Mouse (Mus musculus): Measurements from ENCODE around the gene Ppm1g. TPM values are rescaled to one million over a fixed set of nuclear protein-coding genes. Genes with fewer than 3 reads are reported as not detected.

Gene Ppm1g
- polyA plus RNA-seq, 1 experiment from 2014 or later, result 169 TPM

DNA sequence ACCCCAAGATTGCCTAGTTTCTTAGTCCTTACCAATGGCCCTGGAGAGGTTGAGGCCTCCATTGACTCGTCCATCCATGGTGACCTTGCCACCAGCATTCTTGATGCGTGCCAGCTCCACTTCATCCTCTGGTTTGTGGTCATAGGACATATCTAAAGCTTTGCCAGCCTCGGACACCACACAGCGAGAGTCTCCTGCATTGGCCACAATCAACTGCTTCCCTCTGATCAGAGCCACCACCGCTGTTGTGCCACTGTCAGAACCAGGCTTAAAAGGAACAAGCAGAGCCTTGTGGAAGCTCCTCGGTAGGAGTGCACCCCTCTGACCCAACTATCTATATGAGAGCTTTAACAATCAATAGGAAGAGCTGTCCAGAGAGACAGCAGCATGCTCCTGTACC is 16.1 kb downstream of the Ppm1g start:
- no peak for ATAC-seq (ENCODE audit: low FRiP score)
- Histone ChIP-seq H3K9ac (no peak overlapping the region), H3K27me3 (no peaks in the 10 kb centered on the region), H3K4me1 (peaks cover 25% of the 10 kb centered on the region), H3K9me3 (peaks cover 5% of the 10 kb centered on the region), H3K4me2 (no peak overlapping the region), H3K36me3 (replicated peaks) (peaks cover 72% of the 10 kb centered on the region), H3K4me3 (replicated peaks) (no peak overlapping the region), H3K27ac (no peak overlapping the region)
- WGBS, result 96% methylated on average over 6 of the region's 6 CpGs

DNA sequence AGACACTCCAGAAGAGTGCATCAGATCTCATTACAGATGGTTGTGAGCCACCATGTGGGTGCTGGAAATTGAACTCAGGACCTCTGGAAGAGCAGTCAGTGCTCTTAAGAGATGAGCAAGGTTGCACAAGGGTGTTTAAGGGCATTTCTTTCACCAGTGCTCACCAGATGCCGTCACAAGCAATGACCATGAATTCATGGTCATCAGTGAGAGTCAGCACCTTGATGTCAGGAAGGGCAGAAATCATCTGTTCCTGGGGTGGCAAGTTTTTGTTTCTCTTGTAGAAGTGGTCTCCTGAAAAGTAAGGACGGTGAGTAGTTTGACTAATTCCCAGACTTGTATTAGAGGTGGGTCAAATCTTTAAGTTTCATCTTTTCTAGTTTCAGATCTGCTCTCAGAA is 16.6 kb downstream of the Ppm1g start:
- 92% methylated on average over 2 of the region's 2 CpGs for WGBS

DNA sequence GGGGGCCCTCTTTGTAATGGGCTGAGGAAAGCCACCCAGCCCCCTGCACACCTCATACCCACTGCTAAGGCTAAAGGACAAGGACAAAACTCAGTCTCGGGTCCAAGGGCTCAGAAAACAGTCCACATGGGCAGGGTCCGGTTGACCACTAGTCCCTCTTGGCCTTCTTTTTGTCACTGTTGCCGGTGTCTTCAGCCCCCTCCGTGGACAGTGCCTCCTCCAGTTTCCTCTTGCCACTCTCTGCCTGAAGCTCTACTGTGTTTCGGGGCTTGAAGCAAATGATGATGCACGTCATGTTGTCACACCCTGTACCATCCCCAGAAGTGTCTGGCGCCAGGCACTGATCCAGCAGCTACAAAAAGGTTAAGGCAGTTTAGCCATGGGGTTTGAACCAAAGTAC is 17.6 kb downstream of the Ppm1g start:
- peak overlapping the region; percentile 88 for H3K4me3 ChIP-seq (replicated peaks)
- H3K9me3 ChIP-seq, result peaks cover 5% of the 10 kb centered on the region
- no peaks in the 10 kb centered on the region for H3K27me3 ChIP-seq
- no peak for ATAC-seq (ENCODE audit: low FRiP score)
- peak overlapping the region; percentile 31 for H3K9ac ChIP-seq
- WGBS, result 80% methylated on average over 7 of the region's 7 CpGs
- H3K4me2 ChIP-seq, result peak overlapping the region; percentile 83
- H3K27ac ChIP-seq, result peak overlapping the region; percentile 79
- peaks cover 25% of the 10 kb centered on the region for H3K4me1 ChIP-seq
- H3K36me3 ChIP-seq (replicated peaks), result peaks cover 79% of the 10 kb centered on the region

More for the DNA sequence above, 16.6 kb downstream of the Ppm1g start:
- Histone ChIP-seq H3K4me1 (peaks cover 25% of the 10 kb centered on the region), H3K27me3 (no peaks in the 10 kb centered on the region), H3K4me3 (replicated peaks) (no peak overlapping the region), H3K9me3 (peaks cover 5% of the 10 kb centered on the region), H3K9ac (no peak overlapping the region), H3K27ac (no peak overlapping the region), H3K4me2 (no peak overlapping the region), H3K36me3 (replicated peaks) (peaks cover 78% of the 10 kb centered on the region)
- no peak for ATAC-seq (ENCODE audit: low FRiP score)

DNA sequence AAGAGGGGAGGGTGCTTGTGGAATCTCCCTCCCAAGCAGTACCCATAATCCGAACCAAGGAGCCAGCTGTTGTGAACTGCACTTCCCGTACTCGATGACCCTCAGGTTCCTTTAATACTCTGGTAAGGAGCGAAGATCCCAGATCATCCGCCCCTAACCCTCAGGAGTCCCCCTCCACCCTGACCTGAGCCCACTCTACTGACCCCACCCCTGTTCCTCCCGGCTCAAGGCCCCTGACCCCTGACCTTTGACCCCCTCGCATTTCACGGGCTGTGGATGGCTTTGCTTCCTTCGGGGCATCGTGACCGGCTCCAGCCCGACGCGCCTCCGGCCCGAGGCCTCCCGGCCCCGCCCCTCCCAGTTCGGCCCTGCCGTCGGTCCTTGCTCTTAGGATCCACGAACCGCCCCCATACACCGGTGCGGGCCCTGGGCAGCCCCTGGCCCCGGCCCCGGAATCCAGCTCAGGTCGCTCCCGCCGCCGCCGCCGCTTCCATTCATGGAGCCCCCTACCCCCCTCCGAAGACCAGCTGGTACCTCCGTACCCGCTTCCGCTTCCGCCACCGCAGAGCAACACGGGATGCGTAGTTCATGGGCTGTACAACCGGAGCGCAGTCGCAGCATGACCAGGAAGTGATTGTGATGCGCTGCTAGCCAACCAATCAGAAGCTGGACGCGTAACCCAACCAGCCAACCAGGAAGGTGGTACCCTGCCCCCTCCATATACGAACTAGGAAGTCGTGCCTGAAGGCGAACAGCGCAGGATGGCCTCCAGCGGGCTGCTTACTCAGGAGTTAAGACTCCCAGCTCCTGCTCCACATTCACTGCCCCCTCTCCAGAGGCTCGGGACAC is 18.5 kb downstream of the Ppm1g start, which contains the start of gene Zfp513:
Zfp513 (minus strand) TSS at position 562 of the 849 bp plus-strand sequence.
- Histone ChIP-seq H3K27me3 (no peaks in the 10 kb centered on the region), H3K27ac (peak within 1 kb of the TSS; percentile 79), H3K9me3 (peaks cover 5% of the 10 kb centered on the region), H3K9ac (peak within 1 kb of the TSS; percentile 90), H3K36me3 (replicated peaks) (peaks cover 79% of the 10 kb centered on the region), H3K4me1 (peaks cover 25% of the 10 kb centered on the region), H3K4me2 (peak within 1 kb of the TSS; percentile 83), H3K4me3 (replicated peaks) (peak within 1 kb of the TSS; percentile 88)
- peak; percentile 97 for ATAC-seq (ENCODE audit: low FRiP score)
- under 1% methylated on average over 52 of the region's 53 CpGs for WGBS

DNA sequence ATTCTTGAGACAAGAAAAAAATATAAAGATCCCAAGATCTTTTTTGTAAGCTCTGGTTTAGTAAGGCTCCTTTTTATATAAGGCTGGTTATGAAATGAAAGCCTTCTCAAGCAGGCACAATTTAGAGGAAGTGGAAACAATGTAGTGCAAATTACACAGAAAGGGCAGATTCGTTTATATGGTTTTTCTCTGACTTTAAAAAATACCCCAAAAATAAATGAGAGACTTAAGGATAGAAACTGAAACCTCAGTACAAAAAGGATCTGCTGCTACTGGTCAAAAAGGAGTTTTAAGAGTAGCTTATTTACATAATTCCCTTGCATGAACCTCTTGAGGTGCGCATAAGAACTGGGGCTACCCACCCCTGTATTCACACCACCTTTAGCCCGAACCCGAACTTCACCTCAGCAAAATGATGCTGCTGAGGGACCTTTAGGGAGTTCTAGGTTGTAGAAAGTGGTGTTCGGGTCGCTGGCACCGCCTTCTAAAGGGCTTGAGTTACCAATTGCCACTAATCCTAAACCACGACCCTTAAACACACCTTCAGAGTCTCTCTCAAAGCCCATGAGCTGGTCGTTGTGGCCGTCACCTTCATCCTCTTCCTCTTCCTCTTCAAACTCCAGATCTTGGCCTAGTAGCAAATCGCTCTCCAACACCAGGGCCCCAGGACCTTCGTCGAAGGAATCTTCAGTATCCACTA is 19.3 kb downstream of the Ppm1g start:
- Histone ChIP-seq H3K9ac (peak overlapping the region; percentile 90), H3K27me3 (no peaks in the 10 kb centered on the region), H3K4me2 (peak overlapping the region; percentile 83), H3K36me3 (replicated peaks) (peaks cover 81% of the 10 kb centered on the region), H3K4me1 (peaks cover 25% of the 10 kb centered on the region), H3K4me3 (replicated peaks) (peak overlapping the region; percentile 88), H3K9me3 (peaks cover 5% of the 10 kb centered on the region), H3K27ac (peak overlapping the region; percentile 79)
- WGBS, result 20% methylated on average over 13 of the region's 13 CpGs
- ATAC-seq (ENCODE audit: low FRiP score), result no peak

DNA sequence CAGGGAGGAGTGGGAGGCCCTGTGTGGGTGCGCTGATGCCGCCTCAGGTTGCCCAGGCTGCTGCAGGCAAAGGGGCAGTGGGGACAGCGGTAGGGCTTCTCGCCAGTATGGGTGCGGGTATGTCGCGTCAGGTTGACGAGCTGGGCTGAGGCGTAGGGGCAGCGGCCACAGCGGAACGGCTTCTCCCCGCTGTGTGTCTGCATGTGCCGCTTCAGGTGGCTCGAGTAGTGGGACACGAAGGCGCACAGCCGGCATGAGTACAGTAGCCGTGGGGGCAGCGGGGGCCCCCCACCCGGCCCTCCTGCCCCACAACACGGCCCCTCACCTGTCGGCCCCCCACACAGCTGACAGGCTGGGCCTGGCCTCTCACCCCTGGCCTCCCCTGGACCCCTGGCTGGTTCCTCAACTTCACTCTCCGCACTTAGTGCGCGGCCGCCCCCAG is 20.1 kb downstream of the Ppm1g start:
- Histone ChIP-seq H3K4me2 (no peak overlapping the region), H3K27me3 (no peaks in the 10 kb centered on the region), H3K4me1 (peaks cover 25% of the 10 kb centered on the region), H3K9ac (no peak overlapping the region), H3K36me3 (replicated peaks) (peaks cover 82% of the 10 kb centered on the region), H3K4me3 (replicated peaks) (peak overlapping the region; percentile 14), H3K27ac (peak overlapping the region; percentile 10; the same call in 1 of the 2 replicates), H3K9me3 (peaks cover 5% of the 10 kb centered on the region)
- ATAC-seq (ENCODE audit: low FRiP score), result no peak
- 90% methylated on average over 27 of the region's 27 CpGs for WGBS

DNA sequence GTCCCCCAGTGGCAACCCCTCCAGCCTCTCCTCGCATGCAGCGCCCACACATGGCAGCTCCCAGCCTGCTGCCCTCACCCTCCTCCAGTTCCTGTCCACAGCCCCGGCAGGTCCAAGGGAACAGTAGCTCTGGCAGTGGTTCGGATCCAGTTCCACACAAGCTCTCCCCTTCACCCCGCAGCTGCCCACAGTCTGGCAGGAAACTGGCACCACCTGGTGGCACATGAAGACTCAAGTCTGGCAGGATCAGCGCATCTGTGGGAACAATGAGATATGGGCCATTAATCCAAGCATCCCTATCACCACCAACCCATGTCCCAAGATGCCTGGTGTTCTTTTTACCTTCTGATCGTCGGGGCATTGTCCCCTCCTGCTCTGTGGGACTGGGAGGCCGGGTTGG is 20.6 kb downstream of the Ppm1g start:
- Histone ChIP-seq H3K9ac (no peak overlapping the region), H3K27me3 (no peaks in the 10 kb centered on the region), H3K27ac (peak overlapping the region; percentile 10; the same call in 1 of the 2 replicates), H3K4me1 (peaks cover 25% of the 10 kb centered on the region), H3K4me3 (replicated peaks) (peak overlapping the region; percentile 14), H3K36me3 (replicated peaks) (peaks cover 82% of the 10 kb centered on the region), H3K9me3 (peaks cover 5% of the 10 kb centered on the region), H3K4me2 (no peak overlapping the region)
- no peak for ATAC-seq (ENCODE audit: low FRiP score)
- WGBS, result 85% methylated on average over 9 of the region's 9 CpGs

DNA sequence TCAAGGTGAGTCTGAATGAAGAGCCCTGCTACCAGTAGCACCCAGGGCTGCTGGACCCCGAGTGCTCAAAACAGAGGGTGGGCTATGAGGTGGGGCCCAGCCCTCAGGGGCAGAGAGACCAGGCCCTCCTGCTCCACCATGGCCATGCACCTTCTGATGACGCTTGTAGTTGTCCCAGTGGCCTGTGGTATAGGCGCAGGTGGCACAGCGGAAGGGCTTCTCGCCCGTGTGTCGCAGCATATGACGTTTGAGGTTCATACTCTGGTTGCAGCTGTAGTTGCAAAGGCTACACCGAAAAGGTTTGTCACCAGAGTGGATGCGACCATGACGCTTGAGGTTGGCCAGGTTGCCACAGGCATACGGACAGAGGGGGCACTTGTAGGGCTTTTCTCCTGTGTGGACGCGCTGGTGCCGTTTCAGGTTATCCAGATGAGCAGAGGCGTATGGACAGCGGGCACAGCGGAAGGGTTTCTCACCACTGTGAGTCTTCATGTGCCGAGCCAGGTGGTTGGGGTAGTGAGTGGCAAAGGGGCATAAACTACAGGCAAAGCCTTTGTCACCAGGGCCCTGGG is 21.1 kb downstream of the Ppm1g start:
- ATAC-seq (ENCODE audit: low FRiP score), result no peak
- Histone ChIP-seq H3K4me1 (peaks cover 28% of the 10 kb centered on the region), H3K27me3 (no peaks in the 10 kb centered on the region), H3K27ac (0 out of 2 replicates have a peak overlapping the region, but pooled peaks have one; percentile 10), H3K4me2 (no peak overlapping the region), H3K4me3 (replicated peaks) (no peak overlapping the region), H3K36me3 (replicated peaks) (peaks cover 82% of the 10 kb centered on the region), H3K9ac (no peak overlapping the region), H3K9me3 (peaks cover 5% of the 10 kb centered on the region)
- WGBS, result 90% methylated on average over 19 of the region's 19 CpGs

DNA sequence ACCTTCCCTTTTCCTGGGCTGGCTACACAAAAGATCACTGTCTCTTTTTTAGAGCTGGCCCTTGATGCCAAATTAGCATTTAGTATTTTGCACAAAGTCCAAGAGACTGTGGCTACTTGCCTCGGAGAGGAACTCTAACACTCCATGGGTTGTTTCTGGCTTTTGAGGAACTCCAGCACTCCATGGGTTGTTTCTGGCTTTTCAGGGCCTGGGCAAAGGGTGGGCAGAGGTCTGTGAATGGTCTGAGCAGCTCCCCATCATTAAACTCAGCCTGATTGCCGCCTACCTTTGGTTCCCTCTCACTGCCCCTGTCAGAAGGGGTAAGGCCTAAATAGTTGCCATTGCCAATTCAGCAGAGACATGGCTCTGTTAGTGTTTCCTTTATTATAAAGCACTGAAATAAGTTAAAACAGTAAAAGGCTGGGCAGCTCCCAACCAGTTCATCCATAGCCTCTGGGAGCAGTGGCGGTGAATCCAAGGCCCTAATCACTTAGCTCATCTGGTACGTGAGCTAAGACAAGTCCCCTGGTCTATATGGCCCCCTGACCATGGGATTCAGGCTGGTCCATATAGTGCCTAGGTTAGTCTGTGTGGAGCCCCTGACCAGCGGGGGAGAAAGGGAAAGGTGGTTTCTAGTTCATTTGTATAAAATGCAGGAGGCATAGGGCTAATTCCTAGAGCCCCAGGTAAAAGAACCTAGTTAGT is 21.7 kb downstream of the Ppm1g start:
- H3K27ac ChIP-seq, result no peak overlapping the region
- peaks cover 75% of the 10 kb centered on the region for H3K36me3 ChIP-seq (replicated peaks)
- no peak overlapping the region for H3K9ac ChIP-seq
- H3K4me2 ChIP-seq, result no peak overlapping the region
- H3K27me3 ChIP-seq, result no peaks in the 10 kb centered on the region
- ATAC-seq (ENCODE audit: low FRiP score), result no peak
- WGBS, result 82% methylated on average over 5 of the region's 5 CpGs
- H3K9me3 ChIP-seq, result peaks cover 5% of the 10 kb centered on the region
- H3K4me3 ChIP-seq (replicated peaks), result no peak overlapping the region
- H3K4me1 ChIP-seq, result peaks cover 35% of the 10 kb centered on the region

DNA sequence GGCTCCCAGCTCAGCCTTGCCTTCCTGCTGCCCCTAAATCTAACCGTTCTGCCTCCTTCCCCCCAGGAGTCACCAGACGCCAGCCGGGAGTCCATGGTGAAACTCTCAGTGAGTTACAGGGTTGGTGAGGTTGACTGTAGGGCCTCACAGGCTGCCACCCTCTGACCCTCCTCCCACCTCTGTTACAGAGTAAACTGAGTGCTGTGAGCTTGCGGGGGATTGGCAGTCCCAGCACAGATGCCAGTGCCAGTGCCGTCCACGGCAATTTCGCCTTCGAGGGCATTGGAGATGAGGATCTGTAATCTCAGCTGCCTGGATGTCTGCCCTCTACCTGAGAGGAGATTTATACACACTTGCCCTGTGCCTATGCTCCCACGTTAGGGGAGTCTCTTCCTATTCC is 22.3 kb downstream of the Ppm1g start:
- ATAC-seq (ENCODE audit: low FRiP score), result no peak
- 84% methylated on average over 9 of the region's 9 CpGs for WGBS
- no peak overlapping the region for H3K4me2 ChIP-seq
- H3K9me3 ChIP-seq, result peaks cover 5% of the 10 kb centered on the region
- H3K27me3 ChIP-seq, result no peaks in the 10 kb centered on the region
- H3K4me3 ChIP-seq (replicated peaks), result no peak overlapping the region
- peaks cover 69% of the 10 kb centered on the region for H3K36me3 ChIP-seq (replicated peaks)
- peaks cover 36% of the 10 kb centered on the region for H3K4me1 ChIP-seq
- H3K27ac ChIP-seq, result no peak overlapping the region
- no peak overlapping the region for H3K9ac ChIP-seq

DNA sequence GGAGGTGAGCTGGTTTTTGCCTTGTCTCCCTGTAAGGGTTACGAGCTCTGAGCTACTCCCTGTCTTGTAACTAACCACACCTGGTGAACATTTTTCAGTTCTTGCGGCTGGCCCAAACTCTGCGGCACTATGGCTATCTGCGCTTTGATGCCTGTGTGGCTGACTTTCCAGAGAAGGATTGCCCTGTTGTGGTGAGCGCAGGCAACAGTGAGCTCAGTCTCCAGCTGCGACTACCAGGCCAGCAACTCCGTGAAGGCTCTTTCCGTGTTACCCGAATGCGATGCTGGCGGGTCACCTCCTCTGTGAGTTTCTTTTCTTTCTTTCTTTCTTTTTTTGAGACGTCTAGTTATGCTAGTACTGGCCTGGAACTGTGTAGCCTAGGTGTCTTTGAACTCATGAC is 23.4 kb downstream of the Ppm1g start:
- 92% methylated on average over 12 of the region's 12 CpGs for WGBS
- Histone ChIP-seq H3K4me1 (peaks cover 33% of the 10 kb centered on the region), H3K9me3 (peaks cover 5% of the 10 kb centered on the region), H3K27me3 (no peaks in the 10 kb centered on the region), H3K4me3 (replicated peaks) (no peak overlapping the region), H3K4me2 (no peak overlapping the region), H3K9ac (no peak overlapping the region), H3K27ac (no peak overlapping the region), H3K36me3 (replicated peaks) (peaks cover 64% of the 10 kb centered on the region)
- no peak for ATAC-seq (ENCODE audit: low FRiP score)

DNA sequence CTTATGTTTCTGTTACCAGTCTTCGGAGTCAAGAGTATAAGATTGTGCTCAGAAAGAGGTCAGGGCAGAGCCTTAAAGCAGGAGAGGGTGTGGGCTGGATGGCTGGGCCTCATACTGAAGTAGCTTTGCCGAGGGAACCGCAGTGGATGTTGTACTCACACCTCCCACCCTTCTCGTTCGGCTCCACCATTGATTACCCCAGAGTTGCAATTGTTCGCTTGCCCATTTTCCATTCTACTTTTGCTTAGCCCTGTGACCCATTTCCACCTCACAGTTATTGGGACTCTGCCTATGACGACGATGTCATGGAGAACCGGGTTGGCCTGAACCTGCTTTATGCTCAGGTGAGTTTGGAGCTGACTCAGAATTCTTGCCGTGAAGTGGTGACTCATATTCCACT is 24.3 kb downstream of the Ppm1g start:
- 91% methylated on average over 10 of the region's 10 CpGs for WGBS
- H3K27ac ChIP-seq, result no peak overlapping the region
- no peak overlapping the region for H3K9ac ChIP-seq
- peaks cover 5% of the 10 kb centered on the region for H3K9me3 ChIP-seq
- no peak for ATAC-seq (ENCODE audit: low FRiP score)
- H3K4me1 ChIP-seq, result peaks cover 38% of the 10 kb centered on the region
- H3K4me2 ChIP-seq, result no peak overlapping the region
- H3K4me3 ChIP-seq (replicated peaks), result no peak overlapping the region
- H3K27me3 ChIP-seq, result no peaks in the 10 kb centered on the region
- peaks cover 64% of the 10 kb centered on the region for H3K36me3 ChIP-seq (replicated peaks)
